Mouse (Mus musculus) thymus, adult 2 months (tissue): ENCODE results near the gene Gast. TPM values are rescaled to one million over a fixed set of nuclear protein-coding genes. Genes with fewer than 3 reads are reported as not detected.
A peak's percentile ranks its signal among the peaks of the same experiment; 100 is the strongest.
"Not testable (repeated sequence)": the region's sequence is repeated elsewhere in the genome, so short reads cannot be mapped to it uniquely, and the experiment has no call there.

Source experiments
- DNase-seq: peaks from one replicate; pipeline ENCODE4 v3.0.0; 2021
- H3K27ac ChIP-seq: fragments of 200-500 bp; 2 replicates; pipeline ENCODE4 v1.5.1; 2012; ENCODE audit warnings: low read length, control low read depth; ENCODE audit not compliant: control insufficient read depth, insufficient read depth
- H3K27me3 ChIP-seq: fragments of 200-500 bp; 2 replicates; pipeline ENCODE4 v1.6.1; 2012; ENCODE audit warnings: mild to moderate bottlenecking, low read length, moderate library complexity, mixed read lengths; ENCODE audit not compliant: control insufficient read depth, insufficient read depth
- H3K36me3 ChIP-seq: fragments of 200-500 bp; 2 replicates; pipeline ENCODE4 v1.6.1; 2012; ENCODE audit warnings: mild to moderate bottlenecking, low read length, moderate library complexity; ENCODE audit not compliant: control insufficient read depth, insufficient read depth
- H3K4me1 ChIP-seq: fragments of 200-500 bp; replicated peaks from 2 replicates; pipeline ENCODE4 v1.6.1; 2012; ENCODE audit warnings: low read length; ENCODE audit not compliant: control insufficient read depth, insufficient read depth
- H3K4me3 ChIP-seq: fragments of 200-500 bp; 2 replicates; pipeline ENCODE4 v1.5.1; 2012; ENCODE audit warnings: mild to moderate bottlenecking, low read length, control low read depth, moderate library complexity; ENCODE audit not compliant: control insufficient read depth, insufficient read depth
- CTCF ChIP-seq: fragments of 200-500 bp; IDR thresholded peaks from 2 replicates; pipeline ENCODE4 v1.5.1; 2012; ENCODE audit warnings: mild to moderate bottlenecking, control low read depth, low read length, moderate library complexity, borderline replicate concordance; ENCODE audit not compliant: control insufficient read depth, poor library complexity, insufficient read depth; ENCODE audit errors: extremely low read depth
- POLR2A ChIP-seq: fragments of 200-500 bp; IDR thresholded peaks from 2 replicates; pipeline ENCODE4 v1.6.1; 2012; ENCODE audit warnings: mild to moderate bottlenecking, low read length, control low read depth, moderate library complexity; ENCODE audit not compliant: control insufficient read depth, poor library complexity, insufficient read depth; ENCODE audit errors: extremely low read depth
- WGBS: fragments of 180-500 bp; shearing (Covaris S2); methylation state at CpG from one replicate; pipeline ENCODE4 v1.1.7; 2018; 5-methylcytosine and 5-hydroxymethylcytosine counted together
- polyA plus RNA-seq: library from polyadenylated mRNA; depleted of rRNA; stranded (reverse); fragments of >200 nt; gene quantifications from 2 replicates; pipeline ENCODE4 v1.2.3, GENCODE M21; 2012

Gast gene
- polyA plus RNA-seq, 1 experiment, result 2.4 TPM

DNA sequence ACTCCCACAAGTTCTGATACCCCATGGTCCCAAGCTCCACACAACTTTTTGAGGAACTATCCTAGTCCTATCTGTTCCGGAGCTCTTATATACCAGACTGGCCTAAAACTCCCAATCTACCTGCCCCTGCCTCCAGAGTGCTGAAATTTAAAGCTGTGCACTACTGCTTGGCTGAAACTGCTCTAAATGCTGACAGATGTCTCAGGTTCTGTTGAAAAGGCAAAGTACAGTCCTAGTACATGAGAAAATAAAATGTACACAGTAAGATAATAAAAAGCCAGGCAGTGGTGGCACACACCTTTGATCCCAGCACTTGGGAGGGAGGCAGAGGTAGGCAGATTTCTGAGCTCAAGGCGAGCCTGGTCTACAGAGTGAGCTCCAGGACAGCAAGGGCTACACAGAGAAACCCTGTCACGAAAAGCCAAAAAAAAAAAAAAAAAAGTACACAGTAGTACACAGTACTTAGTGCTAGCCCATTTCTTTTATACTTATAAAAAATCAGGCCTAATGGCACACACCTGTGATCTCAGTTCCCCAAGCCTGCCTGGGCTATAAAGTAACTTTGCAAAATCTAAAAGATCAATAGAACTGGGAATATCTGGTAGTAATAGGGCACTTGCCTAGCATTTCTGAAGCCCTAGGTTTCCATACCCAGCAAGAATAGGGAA lies 11.5 kb upstream of the Gast start:
- Histone ChIP-seq H3K4me1 (peaks cover 2% of the 10 kb centered on the region), H3K27ac (no peak overlapping the region), H3K36me3 (peaks cover 20% of the 10 kb centered on the region), H3K4me3 (no peak overlapping the region), H3K27me3 (no peaks in the 10 kb centered on the region)
- no peak for DNase-seq
- TF ChIP-seq CTCF, result no peak
- 87% methylated on average over 3 of the region's 3 CpGs for WGBS

DNA sequence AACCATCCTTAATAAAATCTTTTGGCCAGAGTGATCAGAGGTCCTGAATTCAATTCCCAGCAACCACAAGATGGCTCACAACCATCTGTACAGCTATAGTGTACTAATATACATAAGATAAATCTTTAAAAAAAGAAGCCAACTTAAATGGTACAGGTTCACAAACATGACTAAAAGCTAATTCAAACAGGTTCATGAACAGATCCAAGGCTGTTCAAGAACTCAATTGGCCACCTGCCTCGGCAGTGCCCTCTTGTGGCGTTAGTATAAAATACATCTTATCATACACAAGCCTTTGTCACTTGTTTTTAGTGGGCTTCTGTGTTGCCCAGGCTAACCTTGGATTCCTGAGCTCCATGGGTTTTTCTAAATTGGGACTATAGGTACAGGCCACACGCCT lies 10.6 kb upstream of the Gast start:
- TF ChIP-seq POLR2A, result no peak
- TF ChIP-seq CTCF, result no peak
- peaks cover 20% of the 10 kb centered on the region for H3K36me3 ChIP-seq
- WGBS, result 24% methylated on average over 3 of the region's 3 CpGs
- H3K4me3 ChIP-seq, result no peak overlapping the region
- peaks cover 2% of the 10 kb centered on the region for H3K4me1 ChIP-seq
- peak; percentile 58 for DNase-seq
- no peak overlapping the region for H3K27ac ChIP-seq
- no peaks in the 10 kb centered on the region for H3K27me3 ChIP-seq

DNA sequence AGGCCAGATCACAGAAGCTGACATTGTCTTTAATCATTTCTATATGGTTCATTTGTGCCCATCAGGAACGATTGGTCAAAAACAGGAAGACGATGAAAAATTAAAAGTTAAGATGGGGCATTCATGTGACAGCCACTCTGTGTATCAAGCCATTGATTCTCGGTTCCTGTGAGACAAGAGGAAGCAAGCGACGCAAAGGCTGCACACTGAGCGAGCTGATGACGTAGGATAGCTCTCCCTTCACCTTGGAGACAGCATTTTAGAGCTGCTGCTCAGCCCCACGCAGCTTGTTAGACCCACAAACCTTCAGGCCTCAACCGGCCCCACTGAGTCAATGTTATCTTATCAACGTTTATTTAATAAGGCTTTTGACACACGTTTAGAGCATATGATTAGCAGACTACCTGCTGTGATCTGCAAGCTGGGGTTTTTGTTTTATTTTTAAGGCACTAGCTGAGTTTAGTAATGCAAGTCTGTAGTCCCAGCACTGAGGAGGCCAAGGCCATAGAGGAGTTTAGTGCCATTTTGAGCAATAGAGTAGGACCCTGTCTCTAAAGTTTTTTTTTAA lies 9.1 kb upstream of the Gast start:
- no peak for TF ChIP-seq CTCF
- TF ChIP-seq POLR2A, result no peak
- Histone ChIP-seq H3K4me1 (no peaks in the 10 kb centered on the region), H3K27me3 (no peaks in the 10 kb centered on the region), H3K4me3 (no peak overlapping the region), H3K27ac (no peak overlapping the region), H3K36me3 (peaks cover 20% of the 10 kb centered on the region)
- DNase-seq, result no peak
- WGBS, result 95% methylated on average over 11 of the region's 11 CpGs

DNA sequence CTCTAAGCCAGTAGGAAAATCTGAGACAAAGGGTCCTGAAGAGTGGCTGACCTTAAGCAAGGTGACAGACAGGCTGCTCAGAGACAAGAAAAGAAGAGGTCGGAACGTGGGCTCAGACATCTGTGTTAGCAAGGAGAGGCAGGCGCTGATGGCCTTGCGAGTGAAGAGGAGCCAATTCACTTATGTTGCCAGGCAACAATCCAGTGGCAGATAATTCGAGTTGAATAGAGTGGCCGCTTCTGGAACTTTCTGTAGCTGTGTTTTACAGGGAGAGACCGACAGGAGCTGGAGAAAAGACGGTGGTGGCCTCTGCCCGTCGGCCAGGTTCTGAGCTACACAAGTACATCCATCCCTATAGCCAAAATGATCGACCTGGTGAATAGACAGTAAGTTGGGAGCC lies 6.9 kb upstream of the Gast start:
- H3K27ac ChIP-seq, result no peak overlapping the region
- 95% methylated on average over 11 of the region's 11 CpGs for WGBS

DNA sequence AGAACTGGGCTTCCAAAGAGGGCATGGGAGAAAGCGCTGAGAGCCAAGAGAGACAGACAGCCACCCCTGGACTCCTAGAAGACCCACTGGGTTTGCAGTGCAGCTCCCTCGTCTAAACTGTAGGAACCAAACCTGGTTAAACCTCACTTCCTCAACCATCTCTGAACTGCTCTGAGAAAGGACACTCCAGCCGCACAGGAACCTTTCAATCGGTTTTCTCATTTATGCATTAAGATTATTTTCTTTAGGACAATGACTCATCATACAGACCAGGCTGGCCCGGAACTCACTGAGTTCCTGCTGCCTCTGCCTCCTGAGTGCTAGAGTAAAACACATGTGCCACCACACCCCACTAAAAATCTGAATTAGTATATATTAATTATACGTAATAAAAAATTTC lies 6.4 kb upstream of the Gast start:
- Histone ChIP-seq H3K27ac (no peak overlapping the region), H3K36me3 (0 out of 2 replicates have a peak, but pooled peaks cover under 1% of the 10 kb centered on the region), H3K4me3 (no peak overlapping the region), H3K4me1 (no peaks in the 10 kb centered on the region), H3K27me3 (no peaks in the 10 kb centered on the region)
- 47% methylated on average over 6 of the region's 6 CpGs for WGBS
- TF ChIP-seq CTCF (no peak), POLR2A (no peak)
- no peak for DNase-seq

More for the DNA sequence above, 6.9 kb upstream of the Gast start:
- TF ChIP-seq CTCF (no peak), POLR2A (no peak)
- Histone ChIP-seq H3K27me3 (no peaks in the 10 kb centered on the region), H3K4me3 (no peak overlapping the region), H3K4me1 (no peaks in the 10 kb centered on the region), H3K36me3 (peaks cover 5% of the 10 kb centered on the region)
- no peak for DNase-seq

DNA sequence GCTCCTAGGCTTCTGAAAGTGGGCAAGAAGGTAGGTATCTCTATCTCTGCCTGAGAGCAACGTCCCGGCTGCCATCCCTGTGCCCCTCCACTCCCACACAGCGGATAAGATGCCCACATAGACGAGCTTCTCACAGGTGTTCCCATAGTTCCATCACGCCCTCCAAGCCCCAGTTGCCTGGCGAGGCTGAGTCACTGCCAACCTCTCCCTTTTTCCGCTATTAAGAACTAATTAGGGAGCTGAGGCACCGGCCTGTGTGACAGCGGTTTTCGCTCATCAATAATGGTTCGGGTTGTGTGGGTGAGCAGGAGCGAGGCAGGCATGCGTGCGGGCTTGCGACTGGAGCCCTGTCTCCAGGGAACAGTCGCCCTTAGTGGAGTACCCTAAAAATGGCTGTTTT lies 4.0 kb upstream of the Gast start:
- Histone ChIP-seq H3K27me3 (no peaks in the 10 kb centered on the region), H3K4me1 (no peaks in the 10 kb centered on the region), H3K27ac (no peak overlapping the region), H3K4me3 (no peak overlapping the region), H3K36me3 (no peaks in the 10 kb centered on the region)
- TF ChIP-seq CTCF, result no peak
- no peak for TF ChIP-seq POLR2A
- WGBS, result 89% methylated on average over 16 of the region's 16 CpGs
- no peak for DNase-seq

DNA sequence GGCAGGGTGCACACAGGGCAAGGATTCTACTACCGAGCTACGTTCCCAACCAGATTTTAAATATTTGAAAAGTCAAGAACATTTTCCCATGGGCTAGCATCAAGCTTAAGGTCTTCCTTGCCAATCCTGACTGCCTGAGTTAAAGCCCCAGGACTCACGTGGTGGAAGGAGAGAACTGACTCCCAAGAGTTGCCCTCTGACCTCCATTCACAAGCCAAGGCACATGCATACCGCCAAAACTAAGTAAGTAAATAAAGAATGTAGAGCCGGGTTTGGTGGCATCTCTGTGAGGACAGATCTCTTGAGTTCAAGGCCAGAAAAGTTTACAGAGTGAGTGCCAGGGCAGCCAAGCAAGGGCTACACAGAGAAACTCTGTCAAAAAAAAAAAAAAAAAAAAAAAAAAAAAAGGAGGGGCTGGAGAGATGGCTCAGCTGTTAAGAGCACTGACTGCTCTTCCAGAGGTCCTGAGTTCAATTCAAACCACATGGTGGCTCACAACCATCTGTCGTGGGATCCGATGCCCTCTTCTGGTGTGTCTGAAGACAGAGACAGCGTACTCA lies 3.3 kb upstream of the Gast start:
- H3K27me3 ChIP-seq, DNase-seq, H3K36me3 ChIP-seq, H3K4me1 ChIP-seq, H3K27ac ChIP-seq, H3K4me3 ChIP-seq: not testable (repeated sequence)
- 84% methylated on average over 8 of the region's 8 CpGs for WGBS
